Mouse (Mus musculus) CD8-positive naive resting alpha-beta T cell, adult 57 days (primary cell): ENCODE results near the gene Rita1. TPM values are rescaled to one million over a fixed set of nuclear protein-coding genes. Genes with fewer than 3 reads are reported as not detected.

Source experiments
- total RNA-seq: library from RNA; stranded (reverse); gene quantifications from one replicate; pipeline ENCODE4 v1.2.4, GENCODE M21; 2023

Rita1 gene
- total RNA-seq: 4.3 TPM

DNA sequence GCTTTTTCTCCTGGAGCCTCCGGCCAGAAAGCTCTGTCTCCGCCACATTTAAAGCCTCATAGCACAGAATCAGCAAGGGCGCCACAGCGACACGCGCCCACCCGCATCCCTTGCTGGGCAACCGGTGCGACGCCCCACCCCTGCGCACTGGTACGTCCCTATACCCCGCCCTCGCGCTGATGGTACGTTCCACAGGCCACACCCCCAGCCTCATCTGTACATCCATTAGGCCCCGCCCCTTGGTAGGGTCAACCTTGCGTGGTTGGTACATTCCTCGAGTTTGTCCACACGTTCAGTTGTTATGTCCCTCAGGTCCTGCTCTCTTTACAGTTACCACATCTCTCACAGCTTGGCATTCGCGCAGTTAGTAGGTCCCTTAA lies at the start of gene Rita1, which contains the start of gene Ddx54:
Rita1 (minus strand) TSS at position 148 of the 380 bp plus-strand sequence.
Ddx54 (plus strand) TSS at position 298 of the 380 bp plus-strand sequence.

DNA sequence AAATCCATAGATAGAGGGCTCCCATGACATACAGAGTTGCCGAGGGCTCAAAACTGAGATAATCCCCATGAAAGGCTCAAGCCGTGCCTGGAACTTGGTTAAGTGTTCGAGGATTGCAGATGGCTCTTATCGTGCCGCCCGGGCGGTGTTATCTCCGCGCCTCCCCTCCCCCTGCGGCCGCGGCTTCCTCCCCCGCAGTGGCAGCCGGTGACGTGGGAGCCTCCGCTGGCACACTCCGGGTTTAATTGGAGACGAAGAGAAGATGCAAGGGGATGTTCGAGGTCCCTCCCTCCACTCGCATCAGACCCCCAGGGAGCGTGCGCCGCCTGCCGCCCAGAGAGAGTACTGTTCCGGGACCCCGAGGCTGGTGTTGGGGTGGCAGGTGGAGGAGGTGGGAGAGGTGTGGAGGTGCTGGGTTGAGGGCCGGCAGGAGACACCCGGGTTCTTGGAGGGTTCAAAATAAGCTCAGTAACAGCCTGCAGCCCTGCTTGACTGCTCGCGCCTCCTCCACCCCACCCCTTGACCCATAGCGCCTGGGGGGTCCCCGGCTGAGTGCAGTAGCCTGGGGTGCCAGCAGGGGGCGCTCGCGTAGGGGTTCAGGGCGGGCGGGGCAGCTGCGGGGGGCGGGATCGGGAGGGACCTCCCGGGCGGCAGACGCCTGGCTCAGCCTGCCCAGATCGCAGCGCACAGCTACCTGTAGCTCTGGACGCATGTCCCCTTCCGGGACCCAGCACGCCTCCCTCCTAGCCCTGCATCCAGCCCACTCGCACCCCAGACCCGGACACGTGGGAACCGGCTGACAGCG lies 36.4 kb upstream of the Rita1 start, which contains the start of gene Rasal1:
Rasal1 (plus strand) TSS at position 244 of the 805 bp plus-strand sequence.

DNA sequence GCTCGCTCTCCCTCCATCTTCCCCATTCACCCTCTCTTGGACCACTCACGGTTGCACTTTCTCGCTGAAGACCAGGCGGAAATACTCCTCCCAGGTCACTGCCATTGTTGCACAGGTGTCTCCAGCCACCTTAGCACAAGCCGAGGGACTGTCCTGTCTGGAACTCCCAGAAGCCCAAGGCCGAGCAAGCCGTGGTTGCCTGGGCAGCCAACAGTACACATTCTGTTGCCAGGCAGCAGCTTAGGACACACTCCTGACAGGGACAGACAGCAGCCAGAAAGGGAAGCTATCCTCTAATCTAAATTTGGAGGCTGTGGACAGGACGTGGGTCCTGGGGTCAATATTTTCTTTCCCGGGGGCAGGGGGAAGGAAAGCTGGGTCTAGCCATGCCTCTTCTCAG lies 21.7 kb upstream of the Rita1 start, which contains the start of gene Cfap73:
Cfap73 (minus strand) TSS at position 105 of the 400 bp plus-strand sequence.

DNA sequence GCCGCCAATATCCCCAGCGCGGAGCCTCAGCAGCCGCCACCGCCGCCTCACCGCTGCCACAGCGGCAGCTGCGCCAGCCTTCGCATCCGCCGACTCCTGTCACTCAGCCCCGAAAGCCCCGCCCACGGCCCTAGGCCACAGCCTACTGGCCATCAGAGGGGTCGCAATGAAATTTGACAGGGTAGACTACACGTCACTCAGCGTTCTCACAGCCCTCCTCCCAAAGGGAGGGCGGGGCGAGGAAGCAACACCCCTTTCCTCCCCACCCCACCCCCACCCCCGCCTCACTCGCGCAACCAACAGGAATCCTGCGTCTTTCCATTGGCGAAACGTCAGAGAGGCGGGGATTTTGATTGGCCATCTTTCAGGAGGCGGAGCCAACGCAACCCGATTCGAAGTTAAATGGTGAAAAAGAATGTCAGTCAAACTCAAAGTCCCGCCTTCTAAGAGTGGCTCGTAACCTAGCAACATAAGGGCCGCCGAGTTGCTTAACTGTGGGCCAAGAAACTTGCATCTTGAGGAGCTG lies 23.8 kb downstream of the Rita1 start, which contains the start of the genes Tpcn1 and Iqcd:
Tpcn1 (minus strand) TSS at position 105 of the 526 bp plus-strand sequence.
Iqcd (plus strand) TSS at position 448 of the 526 bp plus-strand sequence.

Other genes with a start within 250 kb of the Rita1 start
- not detected for gene Lhx5, start 180.9 kb downstream of the Rita1 start, total RNA-seq
- 0.58 TPM for gene Sdsl, start 139.8 kb downstream of the Rita1 start, total RNA-seq
- not detected for gene Sds, start 136.1 kb downstream of the Rita1 start, total RNA-seq
- 23.7 TPM for gene Plbd2, start 109.0 kb downstream of the Rita1 start, total RNA-seq
- gene Slc8b1, start 101.4 kb downstream of the Rita1 start, total RNA-seq: 7.4 TPM
- 51.9 TPM for gene Tpcn1, start 23.9 kb downstream of the Rita1 start, total RNA-seq
- gene Iqcd, start 23.6 kb downstream of the Rita1 start, total RNA-seq: 1.1 TPM
- gene Ddx54, start 150 bp upstream of the Rita1 start, total RNA-seq: 127 TPM
- gene Cfap73, start 21.6 kb upstream of the Rita1 start, total RNA-seq: not detected
- gene Rasal1, start 36.2 kb upstream of the Rita1 start, total RNA-seq: 18.0 TPM
- gene Dtx1, start 99.3 kb upstream of the Rita1 start, total RNA-seq: 280 TPM
- 4.1 TPM for gene Oas2, start 137.3 kb upstream of the Rita1 start, total RNA-seq
- gene Oas3, start 165.1 kb upstream of the Rita1 start, total RNA-seq: 13.6 TPM
- 1.2 TPM for gene Oas1e, start 182.9 kb upstream of the Rita1 start, total RNA-seq
- gene Oas1c, start 199.9 kb upstream of the Rita1 start, total RNA-seq: 16.8 TPM
- gene Oas1f, start 234.8 kb upstream of the Rita1 start, total RNA-seq: not detected
- not detected for gene Oas1h, start 248.8 kb upstream of the Rita1 start, total RNA-seq